Mouse (Mus musculus) embryo, embryonic 11.5 days (tissue): ENCODE data around the gene Zfp358.

Experiments
- DNase-seq: peaks from one replicate; pipeline ENCODE4 v3.0.0-alpha.2; 2012; ENCODE audit warnings: low read depth, low spot score

The Zfp358 gene

DNA sequence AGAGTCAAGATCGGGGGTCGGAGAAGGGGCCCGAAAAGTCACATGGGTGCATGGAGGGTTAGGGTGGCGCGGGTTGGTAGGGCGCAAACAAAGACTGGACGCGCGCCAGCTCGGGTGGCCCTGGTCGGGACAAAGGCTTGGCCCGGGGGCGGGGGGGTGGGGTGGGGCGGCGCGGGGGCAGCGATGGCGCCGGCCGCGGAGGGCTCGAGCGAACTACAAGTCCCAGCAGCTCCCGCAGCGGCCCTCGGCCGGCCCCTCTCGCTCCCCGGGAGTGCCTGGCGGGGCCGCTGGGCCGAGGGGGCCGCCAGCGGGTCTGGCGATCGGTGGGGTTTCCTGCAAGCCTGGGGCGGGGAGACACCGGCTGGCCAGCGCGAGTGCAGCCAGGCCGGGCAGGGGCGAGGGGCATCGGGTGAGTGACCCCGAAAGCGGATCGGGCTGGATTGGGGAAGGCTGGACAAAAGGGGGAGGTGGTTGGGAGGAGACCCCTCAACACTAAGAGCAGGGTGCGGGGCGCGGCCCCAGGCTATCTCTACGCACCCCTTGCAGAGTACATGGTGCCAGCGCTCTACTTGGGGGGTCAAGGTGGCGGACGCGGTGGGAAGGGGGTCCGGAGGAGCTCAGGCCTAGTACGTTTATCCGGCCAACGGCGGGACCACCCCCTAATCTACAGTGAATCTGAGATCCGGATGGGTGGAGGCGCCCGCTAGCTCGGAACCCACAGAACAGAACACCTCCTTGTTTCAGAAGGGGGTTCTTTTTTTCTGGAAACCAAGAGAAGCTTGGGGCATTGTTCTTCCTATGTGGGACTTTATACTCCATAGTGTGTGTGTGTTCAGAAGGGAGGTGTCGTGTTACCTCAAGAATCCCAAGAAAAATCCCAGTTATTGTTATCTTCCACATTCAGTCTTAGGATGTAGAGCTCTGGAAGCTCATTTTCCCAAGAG, at the start of gene Zfp358:
Gene Zfp358, plus strand, starts transcription at position 238 of the 944 bp plus-strand sequence.
- DNase-seq = peak; percentile 63

DNA sequence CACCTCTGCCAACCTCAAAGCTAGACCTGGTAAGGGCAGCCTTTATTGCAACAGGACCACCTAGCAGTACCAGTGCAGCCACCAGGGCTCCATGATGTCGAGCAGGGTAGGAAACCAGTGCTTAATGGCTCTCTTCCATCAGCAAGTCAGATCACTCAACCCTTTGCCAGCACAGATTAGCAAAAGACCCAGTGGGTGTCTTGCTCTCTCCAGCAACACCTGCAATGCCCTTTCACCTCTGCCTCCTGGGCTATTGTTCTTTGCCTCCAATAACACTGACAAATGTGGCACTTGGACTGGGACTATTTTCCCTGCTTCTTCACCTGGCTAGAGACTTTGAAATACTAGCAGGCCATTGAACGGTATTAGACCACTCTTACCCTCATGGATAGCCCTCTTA, 43.7 kb upstream of the Zfp358 start:
- DNase-seq = no peak

DNA sequence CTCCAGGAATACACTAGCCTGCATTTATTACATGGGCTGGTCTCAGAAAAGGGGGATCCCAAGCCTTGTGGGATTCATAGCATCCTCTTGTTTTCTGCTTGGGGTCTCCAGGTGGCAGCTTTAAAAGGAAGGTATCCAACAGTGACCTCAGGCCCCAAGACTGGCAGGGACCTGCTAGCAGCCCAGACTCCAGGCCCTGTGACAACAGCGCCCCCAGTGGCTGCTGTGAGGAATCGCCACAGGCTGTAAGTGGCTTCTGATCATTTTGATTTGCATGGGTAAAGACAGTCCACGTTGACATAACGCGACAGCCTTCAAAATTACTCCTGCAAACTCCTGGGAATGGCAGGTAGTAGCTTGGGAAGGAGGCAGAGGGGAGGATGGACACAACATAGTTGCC, 42.3 kb upstream of the Zfp358 start:
- peak; percentile 40 for DNase-seq

DNA sequence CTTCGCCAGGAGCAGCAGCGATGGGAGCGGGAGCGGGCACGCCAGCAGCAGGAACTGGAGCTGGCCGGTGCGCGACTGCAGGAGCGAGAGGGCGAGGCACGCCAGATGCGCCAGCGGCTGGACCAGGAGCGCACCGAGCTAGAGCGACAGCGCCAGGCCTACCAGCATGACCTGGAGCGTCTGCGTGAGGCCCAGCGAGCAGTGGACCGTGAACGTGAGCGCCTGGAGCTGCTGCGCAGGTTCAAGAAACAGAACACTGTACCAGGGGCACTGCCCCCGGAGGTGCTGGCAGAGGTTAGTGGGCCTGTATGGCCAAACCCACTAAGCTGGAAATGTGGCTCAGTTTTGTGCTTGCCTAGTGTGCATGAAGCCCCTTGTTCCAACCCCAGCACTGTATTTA, 40.9 kb upstream of the Zfp358 start:
- no peak for DNase-seq

DNA sequence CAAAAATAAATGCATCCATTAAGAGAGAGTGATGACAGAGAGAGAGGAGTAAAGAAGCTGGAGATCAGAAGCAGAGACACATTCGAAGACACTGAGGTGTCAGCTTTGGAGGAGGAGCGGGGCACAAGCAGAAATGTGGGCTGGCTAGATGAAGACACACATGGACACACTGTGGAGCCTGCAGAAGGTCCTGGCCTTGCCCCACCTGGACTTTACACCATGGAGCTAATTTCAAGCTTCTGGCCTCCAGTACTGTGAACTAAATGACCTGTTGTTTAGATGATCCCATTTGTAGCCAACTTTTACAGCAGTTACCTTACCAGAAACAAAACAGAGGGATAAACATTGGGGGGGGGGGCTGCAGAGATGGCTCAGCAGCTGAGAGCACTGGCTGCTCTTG, 29.7 kb upstream of the Zfp358 start:
- no peak for DNase-seq

DNA sequence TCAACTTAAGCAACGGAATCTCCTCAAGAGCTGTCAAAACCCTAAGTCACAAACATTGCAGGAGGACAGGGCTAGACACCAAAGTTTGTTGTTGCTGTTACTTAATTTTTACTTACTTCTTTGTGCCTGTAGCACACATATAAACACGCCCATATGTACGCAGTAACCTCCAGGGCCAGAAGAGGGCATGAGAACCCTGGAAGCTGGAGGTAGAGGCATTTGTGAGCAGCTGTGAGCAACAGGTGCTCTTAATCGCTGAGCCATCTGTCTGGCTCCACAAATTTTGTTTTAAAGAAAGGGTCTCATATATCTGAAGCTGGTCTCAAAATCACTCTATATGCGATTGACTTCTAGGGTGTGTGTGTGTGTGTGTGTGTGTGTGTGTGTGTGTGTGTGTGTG, 28.6 kb upstream of the Zfp358 start:
- DNase-seq = peak; percentile 51

DNA sequence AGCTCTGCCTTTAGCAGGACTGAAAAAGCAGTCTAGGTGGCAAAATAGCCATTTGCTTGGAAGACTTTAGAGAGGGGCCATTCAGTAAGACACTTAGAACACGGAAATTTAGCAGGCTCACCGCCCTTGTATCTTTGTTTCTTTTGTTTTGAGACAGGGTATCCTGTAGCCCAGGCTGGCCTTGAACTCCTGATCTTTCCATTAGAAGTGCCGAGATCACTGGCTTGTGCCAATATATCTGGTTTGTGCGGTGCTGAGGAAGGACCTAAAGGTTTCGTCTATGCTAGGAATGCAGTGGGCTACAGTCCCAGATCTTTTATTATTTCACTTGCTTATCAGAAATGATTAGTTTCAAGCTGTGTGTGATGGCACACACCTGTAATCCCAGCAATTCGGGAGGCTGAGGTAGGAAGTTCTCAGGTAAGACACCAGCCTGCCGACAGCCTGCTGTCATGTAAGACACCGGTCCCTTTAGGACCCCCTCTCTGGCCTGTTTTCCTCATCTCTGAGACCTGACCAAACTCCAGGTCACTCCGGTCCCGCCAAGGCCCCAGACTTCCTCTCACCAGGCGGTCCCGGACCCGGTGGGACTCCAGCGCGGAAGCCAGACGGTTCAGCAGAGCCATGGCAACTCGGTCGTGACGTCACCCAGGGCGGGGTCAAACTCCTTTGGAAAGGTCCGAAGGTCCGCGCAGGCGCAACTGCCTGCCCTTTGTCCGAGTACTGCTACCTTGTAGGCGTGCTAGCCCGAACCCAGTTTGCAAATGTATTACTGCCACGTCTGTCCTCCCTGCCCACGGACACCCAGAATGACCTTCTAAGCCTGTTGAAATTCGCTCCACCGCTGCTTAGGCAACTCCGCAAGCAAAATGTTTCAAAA, 25.7 kb upstream of the Zfp358 start, which contains the start of gene Pex11g:
Gene Pex11g, minus strand, starts transcription at position 675 of the 880 bp plus-strand sequence.
- peak; percentile 97 for DNase-seq

DNA sequence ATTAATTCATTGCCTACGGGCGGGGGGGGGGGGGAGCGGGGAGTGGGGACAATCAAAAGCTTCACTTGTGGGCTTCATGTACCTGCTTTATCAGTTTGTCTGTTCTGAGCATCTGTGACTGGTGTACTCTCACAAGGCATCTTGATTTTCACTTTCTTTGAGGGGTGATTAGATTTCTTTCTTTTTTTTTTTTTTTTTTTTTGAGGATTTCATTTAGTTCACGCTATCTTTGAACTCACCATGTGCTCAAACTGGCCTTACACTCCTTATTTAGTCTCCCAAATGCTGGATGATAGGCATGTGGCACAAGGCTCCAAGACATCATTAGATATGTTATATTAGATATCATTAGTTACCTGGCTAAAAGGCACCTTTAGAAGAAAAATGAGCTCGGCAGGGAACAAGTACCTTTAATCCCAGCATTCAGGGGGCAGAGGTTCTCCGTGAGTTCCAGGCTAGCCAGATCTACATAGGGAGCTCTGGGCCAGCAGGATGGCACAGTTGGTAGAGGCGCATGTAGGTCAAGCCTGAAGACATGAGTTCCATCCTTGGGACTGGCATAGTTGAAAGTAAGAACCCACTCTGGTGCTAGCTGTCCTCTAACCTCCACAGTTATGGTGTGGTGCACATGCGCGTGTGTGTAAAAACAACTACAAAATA, 24.9 kb upstream of the Zfp358 start:
- no peak for DNase-seq

DNA sequence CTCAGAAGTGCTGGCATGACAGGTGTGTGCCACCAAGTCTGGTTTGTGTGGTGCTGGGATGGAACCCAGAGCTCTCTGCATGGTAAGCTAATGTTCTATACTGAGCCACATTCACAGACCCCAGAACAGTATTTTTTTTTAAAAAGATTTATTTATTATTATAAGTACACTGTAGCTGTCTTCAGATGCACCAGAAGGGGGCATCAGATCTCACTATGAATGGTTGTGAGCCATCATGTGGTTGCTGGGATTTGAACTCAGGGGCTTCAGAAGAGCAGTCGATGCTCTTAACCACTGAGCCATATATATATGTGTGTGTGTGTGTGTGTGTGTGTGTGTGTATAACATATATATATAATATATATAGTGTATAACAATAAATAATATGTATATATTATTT, 24.1 kb upstream of the Zfp358 start:
- no peak for DNase-seq

DNA sequence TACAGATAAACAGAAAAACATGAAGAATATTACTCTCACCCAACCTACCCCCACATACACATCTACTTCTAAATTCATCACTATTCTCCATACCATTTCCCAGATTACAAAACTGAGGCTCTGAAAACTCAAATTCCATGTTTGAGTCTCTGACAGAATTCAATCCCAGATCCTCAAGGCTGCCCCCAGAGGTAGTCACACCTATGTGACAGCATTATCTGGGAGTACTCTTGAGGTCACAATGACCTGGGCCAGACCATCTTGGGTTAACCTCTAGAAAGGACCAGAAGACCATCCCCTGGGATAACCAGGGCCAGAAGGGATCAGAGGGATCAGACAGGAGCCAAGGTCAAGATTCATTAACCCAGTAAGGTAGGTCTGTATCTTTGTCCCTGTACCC, 22.4 kb upstream of the Zfp358 start, which contains the start of gene Tex45:
Gene Tex45, plus strand, starts transcription at position 301 of the 400 bp plus-strand sequence.
- DNase-seq = no peak

DNA sequence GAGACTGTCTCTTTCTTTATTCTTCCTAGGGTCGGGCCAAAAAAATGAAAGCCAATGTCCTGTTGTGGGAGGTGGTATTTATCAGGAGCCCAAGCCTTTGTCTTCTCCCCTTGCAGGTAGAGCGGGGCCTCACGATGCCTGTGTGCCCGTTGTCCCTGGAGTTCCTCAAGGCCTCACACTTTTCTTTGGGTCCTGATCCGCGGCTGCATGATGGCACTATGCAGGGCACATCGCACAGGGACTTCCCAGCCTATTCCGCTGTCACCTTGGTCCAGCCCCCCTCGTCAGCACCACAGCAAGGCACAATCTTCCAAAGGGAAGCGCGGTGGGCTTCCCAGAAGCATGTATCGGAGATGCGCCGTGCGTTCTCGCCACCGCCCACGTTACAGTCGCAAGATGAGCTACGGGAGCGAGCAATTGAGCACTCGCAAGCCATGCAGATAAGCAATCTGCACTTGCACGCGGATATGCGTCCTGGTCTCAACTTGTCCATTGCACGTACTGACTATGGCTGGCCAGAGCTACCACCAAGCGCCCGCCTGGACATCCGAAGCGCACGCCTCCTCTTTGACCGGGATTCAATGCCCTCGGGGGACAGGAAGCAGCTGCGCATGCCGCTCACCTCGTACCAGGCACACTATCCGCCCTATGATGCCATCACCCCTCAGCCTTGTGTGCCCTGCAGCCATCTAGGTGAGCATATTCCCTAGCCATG, 17.1 kb upstream of the Zfp358 start:
- DNase-seq = no peak

DNA sequence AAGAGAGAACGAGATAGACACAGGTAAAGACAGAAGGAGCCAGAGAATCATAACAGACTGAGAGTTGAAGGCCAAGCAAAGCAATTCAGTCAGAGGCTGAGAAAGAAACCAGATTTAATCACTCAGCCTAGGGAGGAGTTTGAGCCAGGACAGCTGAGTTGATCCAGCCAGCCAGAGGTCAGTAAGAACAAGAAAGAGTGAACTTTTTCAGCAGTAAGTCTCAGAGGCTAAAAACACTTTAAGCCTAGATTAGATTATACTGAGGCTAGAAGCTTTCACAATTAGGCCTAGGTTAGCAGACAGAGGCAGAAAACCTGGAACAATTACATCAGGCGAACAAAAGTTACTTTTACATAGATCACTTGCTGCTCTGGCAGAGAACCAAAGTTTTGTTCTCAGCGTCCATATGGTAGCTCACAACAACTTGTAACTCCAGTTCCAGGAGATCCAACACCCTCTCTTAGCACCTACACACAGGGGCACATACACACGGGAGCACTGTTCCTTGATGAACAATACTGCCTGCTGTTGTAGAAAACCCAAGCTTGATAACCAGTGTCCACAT, 12.6 kb upstream of the Zfp358 start:
- DNase-seq = no peak

DNA sequence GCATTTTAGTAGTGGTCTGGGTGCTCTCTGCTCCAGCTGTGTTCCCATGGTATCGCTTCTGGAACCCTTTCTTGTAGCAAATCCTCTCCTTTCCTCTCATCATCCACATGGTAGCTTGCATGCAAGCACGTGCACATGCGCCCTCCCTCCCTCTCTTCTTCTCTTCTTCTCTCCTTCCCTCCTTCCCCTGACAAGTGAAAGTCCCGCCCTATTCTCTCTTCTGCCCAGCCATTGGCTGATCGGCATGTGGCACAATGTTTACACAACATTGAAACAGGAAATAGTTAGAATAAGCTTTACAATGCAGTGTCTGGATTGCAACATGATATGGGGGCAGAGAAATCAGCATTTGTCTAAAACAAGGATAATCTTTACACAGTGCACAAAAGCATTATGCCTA, 11.3 kb upstream of the Zfp358 start:
- DNase-seq = no peak

DNA sequence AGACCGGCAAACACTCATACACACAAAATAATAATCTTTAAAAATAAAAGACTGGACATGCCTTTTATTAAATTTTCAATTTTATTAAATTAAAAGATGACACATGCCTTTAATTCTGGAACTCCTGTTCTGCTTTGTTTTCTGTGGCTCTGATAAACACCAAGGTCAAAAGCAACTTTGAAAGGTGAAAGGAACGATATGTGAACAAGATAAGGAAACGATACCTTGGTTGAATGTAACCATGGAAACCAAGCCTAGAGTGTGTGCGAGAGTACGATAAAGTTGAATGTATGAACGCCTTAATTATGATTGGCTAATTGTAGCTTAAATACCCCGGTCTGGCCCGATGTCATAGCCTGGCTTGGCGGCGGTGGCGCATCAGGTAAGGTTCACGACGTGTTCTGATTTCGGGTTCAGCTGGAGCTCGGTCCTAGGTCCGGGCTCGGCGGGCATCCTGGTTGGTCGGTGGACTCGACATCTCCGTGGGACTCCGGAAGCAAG, 10.6 kb upstream of the Zfp358 start:
- DNase-seq = no peak

DNA sequence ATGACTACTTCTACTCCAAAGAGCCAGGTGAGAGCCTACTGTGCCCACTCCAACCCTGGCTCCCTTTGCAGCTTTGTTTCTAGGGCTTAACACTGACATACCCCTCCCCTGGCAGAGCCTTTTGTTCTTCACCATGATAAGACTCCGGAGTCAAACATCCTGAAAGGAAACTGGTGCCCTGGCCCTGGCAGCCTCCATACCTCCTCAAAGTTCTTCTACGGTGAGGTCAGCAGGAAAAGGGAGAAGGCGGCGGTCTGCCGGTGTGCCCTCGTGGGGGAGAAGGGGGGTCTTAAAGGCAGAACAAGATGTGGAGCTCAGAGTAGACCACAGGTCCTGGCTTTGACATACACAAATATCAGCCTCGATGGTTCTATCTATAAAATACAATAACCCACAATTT, 9.4 kb upstream of the Zfp358 start:
- no peak for DNase-seq

DNA sequence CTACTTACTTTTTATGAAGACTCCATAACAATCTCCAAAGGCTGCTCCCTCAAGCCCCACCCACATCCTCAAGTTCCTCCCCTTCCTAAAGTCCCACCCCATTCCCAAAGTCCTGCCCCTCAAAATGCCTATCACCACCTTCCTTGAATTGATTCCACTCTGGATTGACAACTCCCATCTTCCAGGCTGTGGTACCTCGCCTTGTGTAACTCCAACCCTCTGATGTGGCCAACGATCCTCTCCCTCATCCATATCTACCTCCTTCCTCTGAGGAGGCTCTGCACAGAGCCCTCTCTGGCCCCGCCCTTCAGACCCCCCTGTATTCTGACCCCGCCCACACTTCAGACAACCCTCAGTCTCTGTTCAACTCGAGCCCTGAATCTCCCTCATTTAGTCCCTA, 7.7 kb upstream of the Zfp358 start:
- DNase-seq = no peak

DNA sequence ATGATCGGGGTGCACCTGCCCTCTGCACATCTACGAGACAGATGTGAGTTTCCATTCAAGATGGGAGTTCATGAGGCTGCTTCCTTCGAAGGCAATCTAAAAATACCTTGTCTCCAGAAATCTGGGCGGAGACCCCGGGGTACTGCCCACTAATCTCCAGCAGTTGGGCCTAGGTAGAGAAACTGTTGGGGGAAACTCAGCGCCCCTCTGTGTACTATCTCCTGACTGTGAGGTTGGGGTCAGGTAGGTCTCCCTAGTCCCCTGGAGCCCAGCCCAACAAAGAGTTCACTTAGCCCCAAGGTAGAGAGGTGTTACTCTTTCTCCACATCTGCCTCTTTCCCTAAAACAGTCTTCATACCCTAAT, 889 bp downstream of the Zfp358 start:
- DNase-seq = no peak

DNA sequence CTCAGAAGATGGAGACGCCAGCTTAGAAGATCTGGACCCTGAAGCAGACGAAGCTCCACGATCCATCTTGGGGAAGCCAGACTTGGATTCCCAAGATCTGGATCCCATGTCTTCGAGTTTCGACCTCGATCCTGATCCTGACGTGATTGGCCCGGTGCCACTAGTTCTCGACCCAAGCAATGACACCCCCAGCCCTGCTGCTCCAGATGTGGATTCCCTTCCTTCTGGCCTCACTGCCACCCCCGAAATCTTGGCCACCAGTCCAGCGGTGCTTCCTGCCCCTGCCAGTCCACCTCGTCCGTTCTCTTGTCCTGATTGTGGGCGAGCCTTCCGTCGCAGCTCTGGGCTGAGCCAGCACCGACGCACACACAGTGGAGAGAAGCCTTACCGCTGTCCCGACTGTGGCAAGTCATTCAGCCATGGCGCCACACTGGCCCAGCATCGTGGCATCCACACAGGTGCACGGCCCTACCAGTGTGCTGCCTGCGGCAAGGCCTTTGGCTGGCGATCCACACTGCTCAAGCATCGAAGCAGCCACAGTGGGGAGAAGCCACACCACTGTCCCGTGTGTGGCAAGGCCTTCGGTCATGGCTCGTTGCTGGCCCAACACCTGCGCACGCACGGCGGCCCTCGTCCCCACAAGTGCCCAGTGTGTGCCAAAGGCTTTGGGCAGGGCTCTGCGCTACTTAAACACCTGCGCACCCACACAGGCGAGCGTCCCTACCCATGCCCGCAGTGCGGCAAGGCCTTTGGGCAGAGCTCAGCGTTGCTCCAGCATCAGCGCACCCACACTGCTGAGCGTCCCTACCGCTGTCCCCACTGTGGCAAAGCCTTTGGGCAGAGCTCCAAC, 2.9 kb downstream of the Zfp358 start:
- no peak for DNase-seq

DNA sequence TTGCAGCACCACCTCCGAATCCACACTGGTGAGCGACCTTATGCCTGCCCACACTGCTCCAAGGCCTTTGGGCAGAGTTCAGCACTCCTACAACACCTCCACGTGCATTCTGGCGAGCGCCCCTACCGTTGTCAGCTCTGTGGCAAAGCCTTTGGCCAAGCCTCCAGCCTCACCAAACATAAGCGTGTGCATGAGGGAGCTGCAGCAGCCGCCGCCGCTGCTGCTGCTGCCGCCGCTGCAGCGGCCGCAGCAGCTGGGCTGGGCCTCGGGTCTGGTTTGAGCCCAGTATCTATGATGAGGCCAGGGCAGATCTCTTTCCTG, 3.5 kb downstream of the Zfp358 start:
- no peak for DNase-seq

DNA sequence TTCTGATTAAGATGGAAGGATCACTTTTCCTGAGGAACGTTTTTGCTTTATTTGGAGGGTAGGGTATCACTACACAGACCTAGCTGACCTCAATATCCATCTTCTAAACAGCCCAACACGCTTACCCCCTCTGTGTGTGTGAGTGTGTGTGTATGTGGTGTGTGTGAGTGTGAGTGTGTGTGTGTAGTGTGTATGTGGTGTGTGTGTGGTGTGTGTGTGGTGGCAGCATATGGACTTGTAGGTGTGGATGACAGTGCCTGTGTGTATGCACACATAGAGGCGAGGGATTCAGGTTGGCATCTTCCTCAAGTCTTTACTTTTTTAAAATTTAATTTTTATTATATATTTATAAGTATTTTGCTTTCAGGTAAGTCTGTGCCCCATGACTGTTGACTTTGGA, 5.6 kb downstream of the Zfp358 start:
- DNase-seq = no peak
